Mouse (Mus musculus) kidney, adult 2 months (tissue): ENCODE data around the gene Ccdc3. TPM values are rescaled to one million over a fixed set of nuclear protein-coding genes. Genes with fewer than 3 reads are reported as not detected.
A peak's percentile ranks its signal among the peaks of the same experiment; 100 is the strongest.

Experiments used
- DNase-seq: peaks from one replicate; pipeline ENCODE4 v3.0.0; 2021
- H3K27ac ChIP-seq: fragments of 200-500 bp; 2 replicates; pipeline ENCODE4 v1.5.1; 2012; ENCODE audit warnings: low read depth, low read length, control low read depth, inconsistent platforms; ENCODE audit not compliant: insufficient read depth
- H3K27me3 ChIP-seq: fragments of 200-500 bp; replicated peaks from 2 replicates; pipeline ENCODE4 v1.6.1; 2012; ENCODE audit warnings: mild to moderate bottlenecking, moderate library complexity, low read length, inconsistent platforms; ENCODE audit not compliant: control insufficient read depth, insufficient read depth
- H3K36me3 ChIP-seq: fragments of 200-500 bp; 2 replicates; pipeline ENCODE4 v1.6.1; 2012; ENCODE audit warnings: mild to moderate bottlenecking, moderate library complexity, low read length, inconsistent platforms; ENCODE audit not compliant: control insufficient read depth, insufficient read depth
- H3K4me1 ChIP-seq: fragments of 200-500 bp; 2 replicates; pipeline ENCODE4 v1.6.1; 2011; ENCODE audit warnings: low read length; ENCODE audit not compliant: control insufficient read depth, insufficient read depth
- H3K4me3 ChIP-seq: fragments of 200-500 bp; 2 replicates; pipeline ENCODE4 v1.5.1; 2011; ENCODE audit warnings: mild to moderate bottlenecking, low read depth, low read length, control low read depth; ENCODE audit not compliant: insufficient read depth
- CTCF ChIP-seq: fragments of 200-500 bp; conservative IDR thresholded peaks from 2 replicates; pipeline ENCODE4 v1.5.1; 2011; ENCODE audit warnings: low read depth, mild to moderate bottlenecking, control low read depth, low read length, moderate library complexity, mixed read lengths; ENCODE audit not compliant: insufficient read depth, insufficient read length
- POLR2A ChIP-seq: fragments of 200-500 bp; IDR thresholded peaks from one replicate; pipeline ENCODE4 v1.6.1; 2011; ENCODE audit warnings: low read depth, low read length, control low read depth
- WGBS: fragments of 180-500 bp; shearing (Covaris S2); methylation state at CpG from one replicate; pipeline ENCODE4 v1.1.7; 2018; 5-methylcytosine and 5-hydroxymethylcytosine counted together
- polyA plus RNA-seq: library from polyadenylated mRNA; depleted of rRNA; stranded (reverse); fragments of >200 nt; gene quantifications from 2 replicates; pipeline ENCODE4 v1.2.3, GENCODE M21; 2012

Ccdc3 gene
- polyA plus RNA-seq, 1 experiment = 3.7 TPM

GRCm38 (mm10) chr2:5193071-5193470 lies 55.5 kb downstream of the Ccdc3 start:
- no peaks in the 10 kb centered on the region for H3K4me1 ChIP-seq
- no peak for DNase-seq
- H3K36me3 ChIP-seq = no peaks in the 10 kb centered on the region
- 96% methylated on average over 4 of the region's 4 CpGs for WGBS
- H3K27ac ChIP-seq = no peak overlapping the region
- TF ChIP-seq CTCF (no peak), POLR2A (no peak)
- H3K4me3 ChIP-seq = no peak overlapping the region
- no peaks in the 10 kb centered on the region for H3K27me3 ChIP-seq

- H3K27ac ChIP-seq = no peak overlapping the region
- peak; percentile 15 for DNase-seq
- WGBS = 53% methylated on average over 6 of the region's 6 CpGs
Observed at GRCm38 (mm10) chr2:5194701-5195215, 57.2 kb downstream of the Ccdc3 start.

GRCm38 (mm10) chr2:5197486-5197885 lies 59.9 kb downstream of the Ccdc3 start:
- Histone ChIP-seq H3K27me3 (no peaks in the 10 kb centered on the region), H3K4me3 (no peak overlapping the region), H3K36me3 (no peaks in the 10 kb centered on the region), H3K27ac (no peak overlapping the region), H3K4me1 (no peaks in the 10 kb centered on the region)
- DNase-seq = no peak
- TF ChIP-seq POLR2A = no peak
- no peak for TF ChIP-seq CTCF
- 80% methylated on average over 4 of the region's 4 CpGs for WGBS

More at GRCm38 (mm10) chr2:5194701-5195215, 57.2 kb downstream of the Ccdc3 start:
- Histone ChIP-seq H3K27me3 (no peaks in the 10 kb centered on the region), H3K4me1 (no peaks in the 10 kb centered on the region), H3K36me3 (no peaks in the 10 kb centered on the region), H3K4me3 (no peak overlapping the region)
- TF ChIP-seq POLR2A = no peak
- TF ChIP-seq CTCF = no peak

GRCm38 (mm10) chr2:5199289-5199688 lies 61.7 kb downstream of the Ccdc3 start:
- no peak overlapping the region for H3K27ac ChIP-seq
- no peaks in the 10 kb centered on the region for H3K27me3 ChIP-seq
- no peaks in the 10 kb centered on the region for H3K4me1 ChIP-seq
- no peak overlapping the region for H3K4me3 ChIP-seq
- H3K36me3 ChIP-seq = no peaks in the 10 kb centered on the region
- TF ChIP-seq POLR2A = no peak
- no peak for TF ChIP-seq CTCF
- no peak for DNase-seq
- WGBS = 87% methylated on average over 17 of the region's 17 CpGs

GRCm38 (mm10) chr2:5200817-5201364 lies 63.3 kb downstream of the Ccdc3 start:
- Histone ChIP-seq H3K27ac (no peak overlapping the region), H3K36me3 (no peaks in the 10 kb centered on the region), H3K4me3 (no peak overlapping the region), H3K4me1 (no peaks in the 10 kb centered on the region), H3K27me3 (no peaks in the 10 kb centered on the region)
- TF ChIP-seq POLR2A (no peak), CTCF (no peak)
- WGBS = 44% methylated on average over 7 of the region's 7 CpGs
- no peak for DNase-seq

- no peak overlapping the region for H3K27ac ChIP-seq
- no peaks in the 10 kb centered on the region for H3K27me3 ChIP-seq
- H3K4me1 ChIP-seq = no peaks in the 10 kb centered on the region
- DNase-seq = no peak
- WGBS = 85% methylated on average over 1 of the region's 1 CpGs
- no peak overlapping the region for H3K4me3 ChIP-seq
- TF ChIP-seq POLR2A (no peak), CTCF (no peak)
- no peaks in the 10 kb centered on the region for H3K36me3 ChIP-seq
Observed at GRCm38 (mm10) chr2:5203146-5203545, 65.6 kb downstream of the Ccdc3 start.

- Histone ChIP-seq H3K27me3 (no peaks in the 10 kb centered on the region), H3K36me3 (no peaks in the 10 kb centered on the region), H3K4me3 (no peak overlapping the region), H3K4me1 (no peaks in the 10 kb centered on the region), H3K27ac (no peak overlapping the region)
- WGBS = 95% methylated on average over 1 of the region's 1 CpGs
- TF ChIP-seq POLR2A = no peak
- no peak for TF ChIP-seq CTCF
- no peak for DNase-seq
Observed at GRCm38 (mm10) chr2:5204941-5205340, 67.4 kb downstream of the Ccdc3 start.

- no peaks in the 10 kb centered on the region for H3K4me1 ChIP-seq
- no peak overlapping the region for H3K27ac ChIP-seq
- TF ChIP-seq POLR2A (no peak), CTCF (no peak)
- DNase-seq = no peak
- 96% methylated on average over 3 of the region's 3 CpGs for WGBS
- H3K36me3 ChIP-seq = no peaks in the 10 kb centered on the region
- H3K27me3 ChIP-seq = no peaks in the 10 kb centered on the region
- H3K4me3 ChIP-seq = no peak overlapping the region
Observed at GRCm38 (mm10) chr2:5206651-5207050, 69.1 kb downstream of the Ccdc3 start.
